Mouse (Mus musculus): Measurements from ENCODE around the gene Pafah1b2. TPM values are rescaled to one million over a fixed set of nuclear protein-coding genes. Genes with fewer than 3 reads are reported as not detected.

The Pafah1b2 gene
- total and polyA plus RNA-seq, 3 experiments, result 65.5 to 154 (median 134) TPM

GRCm38 (mm10) chr9:46018316-46018715 is 5.8 kb upstream of the Pafah1b2 start:
- Histone ChIP-seq H3K36me3 (replicated peaks) (peaks cover 72% of the 10 kb centered on the region), H3K27me3 (ENCODE audit: insufficient read depth, low read length) (no peaks in the 10 kb centered on the region), H3K9me3 (replicated peaks) (no peaks in the 10 kb centered on the region), H3K4me1 (ENCODE audit: insufficient read depth, low read depth, low read length) (peaks cover 39% of the 10 kb centered on the region), H3K4me3 (ENCODE audit: low read depth, low read length) (no peak overlapping the region)
- ATAC-seq (ENCODE audit: extremely low read depth, insufficient number of reproducible peaks, low FRiP score, poor library complexity, severe bottlenecking), result no peak
- DNase-seq (ENCODE audit: low spot score), result no peak
- TF ChIP-seq TAL1 (conservative IDR thresholded peaks at IDR 0.05; ENCODE audit: low read depth, low read length), result no peak
- no peak for TF ChIP-seq CTCF (IDR thresholded peaks at IDR 0.05; ENCODE audit: low read depth, low read length)
- no peak for TF ChIP-seq POLR2AphosphoS5 (IDR thresholded peaks at IDR 0.05; ENCODE audit: insufficient replicate concordance, low read depth, low read length)
- TF ChIP-seq GATA2 (IDR thresholded peaks at IDR 0.05; ENCODE audit: borderline replicate concordance, low read depth, low read length), result no peak
- TF ChIP-seq GATA1 (IDR thresholded peaks at IDR 0.05; ENCODE audit: borderline replicate concordance, low read length), result no peak

GRCm38 (mm10) chr9:46016417-46016816 is 3.9 kb upstream of the Pafah1b2 start:
- Histone ChIP-seq H3K4me1 (ENCODE audit: insufficient read depth, low read depth, low read length) (peaks cover 45% of the 10 kb centered on the region), H3K9me3 (replicated peaks) (no peaks in the 10 kb centered on the region), H3K27me3 (ENCODE audit: insufficient read depth, low read length) (no peaks in the 10 kb centered on the region), H3K4me3 (ENCODE audit: low read depth, low read length) (no peak overlapping the region), H3K36me3 (replicated peaks) (peaks cover 55% of the 10 kb centered on the region)
- DNase-seq (ENCODE audit: low spot score), result no peak
- no peak for ATAC-seq (ENCODE audit: extremely low read depth, insufficient number of reproducible peaks, low FRiP score, poor library complexity, severe bottlenecking)
- no peak for TF ChIP-seq CTCF (IDR thresholded peaks at IDR 0.05; ENCODE audit: low read depth, low read length)
- TF ChIP-seq GATA2 (IDR thresholded peaks at IDR 0.05; ENCODE audit: borderline replicate concordance, low read depth, low read length), result no peak
- no peak for TF ChIP-seq TAL1 (conservative IDR thresholded peaks at IDR 0.05; ENCODE audit: low read depth, low read length)
- no peak for TF ChIP-seq GATA1 (IDR thresholded peaks at IDR 0.05; ENCODE audit: borderline replicate concordance, low read length)
- TF ChIP-seq POLR2AphosphoS5 (IDR thresholded peaks at IDR 0.05; ENCODE audit: insufficient replicate concordance, low read depth, low read length), result no peak

GRCm38 (mm10) chr9:46015831-46016230 is 3.3 kb upstream of the Pafah1b2 start:
- peaks cover 49% of the 10 kb centered on the region for H3K36me3 ChIP-seq (replicated peaks)

GRCm38 (mm10) chr9:46015081-46015551 is 2.6 kb upstream of the Pafah1b2 start:
- no peak for ATAC-seq (ENCODE audit: extremely low read depth, insufficient number of reproducible peaks, low FRiP score, poor library complexity, severe bottlenecking)
- H3K4me1 ChIP-seq (ENCODE audit: insufficient read depth, low read depth, low read length), result peaks cover 52% of the 10 kb centered on the region

More at GRCm38 (mm10) chr9:46015831-46016230, 3.3 kb upstream of the Pafah1b2 start:
- H3K4me1 ChIP-seq (ENCODE audit: insufficient read depth, low read depth, low read length), result peaks cover 48% of the 10 kb centered on the region
- no peak for ATAC-seq (ENCODE audit: extremely low read depth, insufficient number of reproducible peaks, low FRiP score, poor library complexity, severe bottlenecking)
- H3K4me3 ChIP-seq (ENCODE audit: low read depth, low read length), result no peak overlapping the region
- TF ChIP-seq CTCF (IDR thresholded peaks at IDR 0.05; ENCODE audit: low read depth, low read length) (no peak), POLR2AphosphoS5 (IDR thresholded peaks at IDR 0.05; ENCODE audit: insufficient replicate concordance, low read depth, low read length) (no peak), GATA2 (IDR thresholded peaks at IDR 0.05; ENCODE audit: borderline replicate concordance, low read depth, low read length) (no peak), GATA1 (IDR thresholded peaks at IDR 0.05; ENCODE audit: borderline replicate concordance, low read length) (no peak), TAL1 (conservative IDR thresholded peaks at IDR 0.05; ENCODE audit: low read depth, low read length) (no peak)
- DNase-seq (ENCODE audit: low spot score), result no peak
- H3K27me3 ChIP-seq (ENCODE audit: insufficient read depth, low read length), result no peaks in the 10 kb centered on the region
- H3K9me3 ChIP-seq (replicated peaks), result no peaks in the 10 kb centered on the region

GRCm38 (mm10) chr9:46014251-46014681 is 1.8 kb upstream of the Pafah1b2 start:
- DNase-seq (ENCODE audit: low spot score) (peak; percentile 66), ATAC-seq (ENCODE audit: extremely low read depth, insufficient number of reproducible peaks, low FRiP score, poor library complexity, severe bottlenecking) (0 out of 2 replicates have a peak, but pooled peaks have one; percentile 5)
- Histone ChIP-seq H3K36me3 (replicated peaks) (peaks cover 35% of the 10 kb centered on the region), H3K4me3 (ENCODE audit: low read depth, low read length) (peak overlapping the region; percentile 99), H3K4me1 (ENCODE audit: insufficient read depth, low read depth, low read length) (peaks cover 57% of the 10 kb centered on the region), H3K9me3 (replicated peaks) (no peaks in the 10 kb centered on the region), H3K27me3 (ENCODE audit: insufficient read depth, low read length) (no peaks in the 10 kb centered on the region)
- TF ChIP-seq TAL1 (conservative IDR thresholded peaks at IDR 0.05; ENCODE audit: low read depth, low read length) (no peak), GATA2 (IDR thresholded peaks at IDR 0.05; ENCODE audit: borderline replicate concordance, low read depth, low read length) (no peak), GATA1 (IDR thresholded peaks at IDR 0.05; ENCODE audit: borderline replicate concordance, low read length) (no peak)

More at GRCm38 (mm10) chr9:46015081-46015551, 2.6 kb upstream of the Pafah1b2 start:
- TF ChIP-seq POLR2AphosphoS5 (IDR thresholded peaks at IDR 0.05; ENCODE audit: insufficient replicate concordance, low read depth, low read length) (no peak), CTCF (IDR thresholded peaks at IDR 0.05; ENCODE audit: low read depth, low read length) (no peak), GATA2 (IDR thresholded peaks at IDR 0.05; ENCODE audit: borderline replicate concordance, low read depth, low read length) (no peak), GATA1 (IDR thresholded peaks at IDR 0.05; ENCODE audit: borderline replicate concordance, low read length) (no peak), TAL1 (conservative IDR thresholded peaks at IDR 0.05; ENCODE audit: low read depth, low read length) (no peak)
- Histone ChIP-seq H3K36me3 (replicated peaks) (peaks cover 43% of the 10 kb centered on the region), H3K9me3 (replicated peaks) (no peaks in the 10 kb centered on the region), H3K4me3 (ENCODE audit: low read depth, low read length) (peak overlapping the region; percentile 6; the same call in 1 of the 2 replicates), H3K27me3 (ENCODE audit: insufficient read depth, low read length) (no peaks in the 10 kb centered on the region)
- no peak for DNase-seq (ENCODE audit: low spot score)

GRCm38 (mm10) chr9:46013616-46014015 is 1.1 kb upstream of the Pafah1b2 start:
- DNase-seq (ENCODE audit: low spot score) (no peak), ATAC-seq (ENCODE audit: extremely low read depth, insufficient number of reproducible peaks, low FRiP score, poor library complexity, severe bottlenecking) (no peak)
- Histone ChIP-seq H3K4me1 (ENCODE audit: insufficient read depth, low read depth, low read length) (peaks cover 60% of the 10 kb centered on the region), H3K27me3 (ENCODE audit: insufficient read depth, low read length) (no peaks in the 10 kb centered on the region), H3K9me3 (replicated peaks) (no peaks in the 10 kb centered on the region), H3K36me3 (replicated peaks) (peaks cover 29% of the 10 kb centered on the region), H3K4me3 (ENCODE audit: low read depth, low read length) (peak overlapping the region; percentile 99)
- TF ChIP-seq POLR2AphosphoS5 (IDR thresholded peaks at IDR 0.05; ENCODE audit: insufficient replicate concordance, low read depth, low read length) (no peak), GATA2 (IDR thresholded peaks at IDR 0.05; ENCODE audit: borderline replicate concordance, low read depth, low read length) (no peak), GATA1 (IDR thresholded peaks at IDR 0.05; ENCODE audit: borderline replicate concordance, low read length) (no peak), CTCF (IDR thresholded peaks at IDR 0.05; ENCODE audit: low read depth, low read length) (no peak), TAL1 (conservative IDR thresholded peaks at IDR 0.05; ENCODE audit: low read depth, low read length) (no peak)

Data from G1E (cell line).